Mouse (Mus musculus): ENCODE data around the gene Trp53. TPM values are rescaled to one million over a fixed set of nuclear protein-coding genes. Genes with fewer than 3 reads are reported as not detected.

Trp53 gene
- total and polyA plus RNA-seq, 3 experiments = 24.9 to 372 (median 107) TPM

DNA sequence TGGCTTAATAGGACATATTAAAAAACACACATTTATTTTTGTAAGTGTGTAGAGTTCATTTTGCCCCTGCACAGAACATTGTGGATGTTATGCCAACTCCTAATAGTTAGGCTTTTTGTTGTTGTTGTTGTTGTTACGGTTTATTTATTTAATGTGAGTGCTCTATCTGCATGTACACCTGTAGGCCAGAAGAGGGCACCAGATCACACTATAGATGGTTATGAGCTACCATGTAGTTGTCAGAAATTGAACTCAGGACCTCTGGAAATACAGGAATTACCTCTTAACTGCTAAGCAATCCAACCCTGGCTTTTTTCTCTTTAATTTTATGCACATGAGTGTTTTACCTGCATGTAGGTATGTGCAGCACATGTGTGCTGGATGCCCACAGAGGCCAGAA is 49.6 kb downstream of the Trp53 start:
- in situ Hi-C loops (cut with MboI; ENCODE audit: low pct_ligation_motif_present, low pct_unique_long_range_greater_than_20kb, low sequenced_read_pairs) = no loop called here
- TF ChIP-seq CTCF (conservative IDR thresholded peaks at IDR 0.05 in 1 of 2, IDR thresholded peaks at IDR 0.05 in 1 of 2; ENCODE audit: low read depth in 2 of 2, low read length in 2 of 2) (peak; percentile 67 to 76), RAD21 (IDR thresholded peaks at IDR 0.05; ENCODE audit: low read depth, low read length) (peak; percentile 54), SMC3 (IDR thresholded peaks at IDR 0.05; ENCODE audit: low read depth, low read length) (peak; percentile 59), KAT2A (IDR thresholded peaks at IDR 0.05; ENCODE audit: insufficient replicate concordance, low read length) (no peak), CHD1 (IDR thresholded peaks at IDR 0.05; ENCODE audit: low read depth, low read length) (no peak), NRF1 (IDR thresholded peaks at IDR 0.05; ENCODE audit: low read depth, low read length) (peak; percentile 32; the same call in 1 of the 2 replicates), JUND (conservative IDR thresholded peaks at IDR 0.05; ENCODE audit: low read depth, low read length) (no peak)
- dilution Hi-C loops (cut with MboI; ENCODE audit: extremely low pct_ligation_motif_present, extremely low pct_unique_long_range_greater_than_20kb, low sequenced_read_pairs) = no loop called here
- Histone ChIP-seq H3K36me3 (replicated peaks in 1 of 2; ENCODE audit: control insufficient read depth in 1 of 2, insufficient read depth in 1 of 2, low read length in 1 of 2) (no peaks in the 10 kb centered on the region), H3K4me3 (replicated peaks in 1 of 3; ENCODE audit: low read depth in 2 of 3, low read length in 2 of 3, poor library complexity in 1 of 3) (no peak overlapping the region), H3K4me2 (ENCODE audit: insufficient read depth, low read depth, poor library complexity, severe bottlenecking) (no peak overlapping the region), H3K4me1 (ENCODE audit: control insufficient read depth in 1 of 2, insufficient read depth in 2 of 2) (peaks cover 0 to 25% of the 10 kb centered on the region in 2 experiments; a peak in 2 of 4 replicates), H3K9me3 (replicated peaks; ENCODE audit: low read length) (no peaks in the 10 kb centered on the region), H3K79me2 (replicated peaks; ENCODE audit: control insufficient read depth, extremely low read depth, insufficient read depth, poor library complexity, severe bottlenecking) (peaks cover 17% of the 10 kb centered on the region), H3K27ac (ENCODE audit: insufficient read depth, low read depth) (no peak overlapping the region), H3K27me3 (replicated peaks) (no peaks in the 10 kb centered on the region), H3K9ac (ENCODE audit: insufficient read depth, low read depth) (no peak overlapping the region)
- peak; percentile 62 for DNase-seq (ENCODE audit: extremely low read depth)

DNA sequence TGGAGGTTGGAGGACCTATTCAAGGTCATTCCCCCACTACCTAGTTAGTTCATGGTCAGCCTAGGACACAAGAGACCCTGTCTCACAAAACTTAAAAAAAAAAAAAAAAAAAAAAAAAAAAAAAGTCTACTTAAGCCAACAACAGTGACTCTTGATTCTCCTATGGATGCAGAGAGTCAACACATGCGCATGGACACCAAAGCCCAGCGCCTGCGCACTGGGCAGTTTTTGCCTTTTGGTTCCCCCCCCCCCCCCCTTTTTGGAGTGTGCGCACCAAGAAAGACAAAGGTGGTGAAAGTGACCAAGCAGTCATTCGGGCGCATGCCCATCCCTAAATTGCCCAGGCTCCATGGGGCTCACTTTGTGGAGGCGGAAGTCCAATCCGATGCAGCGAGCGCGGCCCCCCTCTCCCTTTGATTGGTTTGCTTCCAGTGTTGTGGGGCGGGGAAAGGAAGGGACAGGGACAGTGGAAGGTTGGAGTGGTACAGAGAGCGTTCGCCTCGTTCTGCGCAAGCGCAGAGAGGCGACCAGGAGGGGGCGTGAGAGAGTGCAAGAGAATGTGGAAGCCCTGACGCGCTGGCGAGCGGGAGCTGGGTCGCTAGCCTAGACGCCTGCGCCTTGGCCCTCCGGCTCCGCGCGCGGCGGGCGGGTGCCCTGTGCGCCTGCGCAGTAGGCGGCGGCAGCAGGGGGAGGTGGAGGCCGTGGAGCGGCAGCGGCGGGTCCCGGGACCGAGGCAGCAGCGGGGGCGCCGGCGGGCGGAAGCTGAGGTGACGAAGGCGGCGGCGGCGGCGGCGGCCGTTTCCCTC is 52.3 kb downstream of the Trp53 start, which contains the start of gene Fxr2:
Gene Fxr2, plus strand, starts transcription at position 707 of the 806 bp plus-strand sequence.
- H3K36me3 ChIP-seq (replicated peaks in 1 of 2; ENCODE audit: control insufficient read depth in 1 of 2, insufficient read depth in 1 of 2, low read length in 1 of 2) = peaks cover 1 to 15% of the 10 kb centered on the region in 2 experiments
- peak; percentile 100 for DNase-seq (ENCODE audit: extremely low read depth)
- peak within 1 kb of the TSS; percentile 89 for H3K4me2 ChIP-seq (ENCODE audit: insufficient read depth, low read depth, poor library complexity, severe bottlenecking)
- H3K27ac ChIP-seq (ENCODE audit: insufficient read depth, low read depth) = peak within 1 kb of the TSS; percentile 73
- dilution Hi-C loops (cut with MboI; ENCODE audit: extremely low pct_ligation_motif_present, extremely low pct_unique_long_range_greater_than_20kb, low sequenced_read_pairs) (no loop called here), in situ Hi-C loops (cut with MboI; ENCODE audit: low pct_ligation_motif_present, low pct_unique_long_range_greater_than_20kb, low sequenced_read_pairs) (no loop called here)
- H3K27me3 ChIP-seq (replicated peaks) = no peaks in the 10 kb centered on the region
- H3K9ac ChIP-seq (ENCODE audit: insufficient read depth, low read depth) = peak within 1 kb of the TSS; percentile 94
- no peaks in the 10 kb centered on the region for H3K9me3 ChIP-seq (replicated peaks; ENCODE audit: low read length)
- peak within 1 kb of the TSS; percentile 90 to 95 (median 90) for H3K4me3 ChIP-seq (replicated peaks in 1 of 3; ENCODE audit: low read depth in 2 of 3, low read length in 2 of 3, poor library complexity in 1 of 3)
- peaks cover 0 to 50% of the 10 kb centered on the region in 2 experiments; a peak in 2 of 4 replicates for H3K4me1 ChIP-seq (ENCODE audit: control insufficient read depth in 1 of 2, insufficient read depth in 2 of 2)
- peaks cover 44% of the 10 kb centered on the region for H3K79me2 ChIP-seq (replicated peaks; ENCODE audit: control insufficient read depth, extremely low read depth, insufficient read depth, poor library complexity, severe bottlenecking)
- TF ChIP-seq TBP (conservative IDR thresholded peaks at IDR 0.05; ENCODE audit: low read depth, low read length) (peak; percentile 77), NRF1 (IDR thresholded peaks at IDR 0.05; ENCODE audit: low read depth, low read length) (peak; percentile 86), POLR2AphosphoS2 (IDR thresholded peaks at IDR 0.05; ENCODE audit: low read depth, low read length) (0 out of 2 replicates have a peak, but pooled peaks have one; percentile 40), ELF1 (IDR thresholded peaks at IDR 0.05; ENCODE audit: low read depth, low read length) (peak; percentile 95), E2F4 (IDR thresholded peaks at IDR 0.05; ENCODE audit: insufficient replicate concordance, low read depth, low read length) (0 out of 2 replicates have a peak, but pooled peaks have one; percentile 74), JUND (conservative IDR thresholded peaks at IDR 0.05; ENCODE audit: low read depth, low read length) (no peak), UBTF (IDR thresholded peaks at IDR 0.05; ENCODE audit: low read depth, low read length) (no peak), ZC3H11A (IDR thresholded peaks at IDR 0.05; ENCODE audit: low read depth, low read length) (no peak), ZKSCAN1 (IDR thresholded peaks at IDR 0.05; ENCODE audit: borderline replicate concordance, low read depth, low read length) (no peak), KAT2A (IDR thresholded peaks at IDR 0.05; ENCODE audit: insufficient replicate concordance, low read length) (peak; percentile 44; the same call in 1 of the 2 replicates), MYC (IDR thresholded peaks at IDR 0.05; ENCODE audit: low read depth, low read length) (peak; percentile 23; the same call in 1 of the 2 replicates), HCFC1 (IDR thresholded peaks at IDR 0.05; ENCODE audit: low read depth, low read length) (peak; percentile 72), PAX5 (IDR thresholded peaks at IDR 0.05; ENCODE audit: low read length) (no peak), ZMIZ1 (IDR thresholded peaks at IDR 0.05; ENCODE audit: low read depth, low read length) (peak; percentile 66; the same call in 1 of the 2 replicates), USF2 (conservative IDR thresholded peaks at IDR 0.05; ENCODE audit: low read depth, low read length) (no peak), USF1 (IDR thresholded peaks at IDR 0.05; ENCODE audit: low read depth, low read length) (no peak), ZNF384 (IDR thresholded peaks at IDR 0.05; ENCODE audit: low read depth, low read length) (peak; percentile 98), ETS1 (conservative IDR thresholded peaks at IDR 0.05; ENCODE audit: low read depth, low read length) (peak; percentile 67), MAZ (IDR thresholded peaks at IDR 0.05; ENCODE audit: low read depth, low read length) (no peak; the same call in 1 of the 2 replicates), CTCF (conservative IDR thresholded peaks at IDR 0.05 in 1 of 2, IDR thresholded peaks at IDR 0.05 in 1 of 2; ENCODE audit: low read depth in 2 of 2, low read length in 2 of 2) (peak; percentile 12 to 91; a peak in 2 of 4 replicates), SIN3A (IDR thresholded peaks at IDR 0.05; ENCODE audit: low read length) (no peak; the same call in none of the 2 replicates), MEF2A (IDR thresholded peaks at IDR 0.05; ENCODE audit: borderline replicate concordance, low read depth, low read length) (no peak; the same call in none of the 2 replicates), MAFK (IDR thresholded peaks at IDR 0.05; ENCODE audit: insufficient replicate concordance, low read length) (no peak), MAX (IDR thresholded peaks at IDR 0.05; ENCODE audit: low read length) (peak; percentile 74; the same call in 1 of the 2 replicates), BHLHE40 (IDR thresholded peaks at IDR 0.05; ENCODE audit: low read depth, low read length) (peak; percentile 71; the same call in 1 of the 2 replicates), EP300 (IDR thresholded peaks at IDR 0.05; ENCODE audit: low read length) (no peak)
